Mouse (Mus musculus) erythroid progenitor cell, adult 5-6 weeks (primary cell): Measurements from ENCODE around the gene 2310034G01Rik. TPM values are rescaled to one million over a fixed set of nuclear protein-coding genes. Genes with fewer than 3 reads are reported as not detected.

Source experiments
- ATAC-seq: replicated peaks from 2 replicates; pipeline ENCODE4 v1.8.0; 2016; ENCODE audit warnings: moderate number of reproducible peaks, mild to moderate bottlenecking, moderate TSS enrichment, inconsistent platforms; ENCODE audit not compliant: poor library complexity, low FRiP score, severe bottlenecking
- total RNA-seq, 2 experiments: library from RNA; stranded (forward) in 1 of 2; stranded (reverse) in 1 of 2; fragments of 150-400 nt in 1 of 2; fragments of 186-747, 209-891 nt in 1 of 2; gene quantifications; 2 replicates each; pipeline versions ENCODE4 v1.2.3 to v1.2.4; 2015 to 2017; ENCODE audit warnings: low replicate concordance in 2 of 2

2310034G01Rik gene
- total RNA-seq (2015; ENCODE audit: low replicate concordance) (not detected in 2 replicates), total RNA-seq (2017; ENCODE audit: low replicate concordance) (not detected in 2 replicates)

DNA sequence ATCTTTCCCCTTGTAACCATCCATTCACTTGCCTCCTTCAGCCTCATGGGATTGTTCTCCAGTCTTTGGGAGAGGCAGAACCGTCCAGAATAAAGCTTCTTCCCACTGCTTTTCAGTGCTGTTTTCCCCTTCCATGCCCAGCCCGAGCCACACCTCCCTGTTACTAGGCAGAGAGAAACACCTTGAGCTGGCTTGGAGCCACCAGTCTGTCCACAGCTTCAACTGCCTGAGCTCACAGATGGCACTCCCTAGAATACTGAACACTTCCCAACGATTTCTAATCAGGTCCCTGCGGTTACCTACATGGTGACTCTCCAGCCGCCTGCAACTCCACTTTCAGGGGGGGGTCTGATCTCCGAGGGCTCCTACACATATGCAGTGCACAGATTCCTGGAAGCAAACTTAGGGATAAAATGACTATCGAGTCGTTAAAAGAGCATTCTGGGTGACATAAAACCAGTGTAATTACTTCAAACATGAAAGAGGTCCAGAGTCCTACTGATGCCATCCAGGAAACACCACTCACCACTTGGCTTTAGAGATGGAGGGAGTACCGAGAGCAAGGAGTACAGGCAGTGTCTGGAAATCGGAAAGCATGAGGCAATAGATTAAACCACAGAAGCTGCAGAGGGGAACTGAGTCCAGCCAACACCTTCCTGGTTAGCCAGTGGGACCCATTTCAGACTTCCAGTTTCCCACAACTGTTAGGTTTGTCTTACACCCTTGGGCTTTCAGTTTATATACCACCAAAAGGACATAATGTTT lies at the start of gene 2310034G01Rik:
TSS of gene 2310034G01Rik (minus strand) at position 135 of the 765 bp plus-strand sequence.
- no peak for ATAC-seq

GRCm38 (mm10) chr19:46399886-46400285 lies 49.8 kb upstream of the 2310034G01Rik start:
- ATAC-seq = no peak

DNA sequence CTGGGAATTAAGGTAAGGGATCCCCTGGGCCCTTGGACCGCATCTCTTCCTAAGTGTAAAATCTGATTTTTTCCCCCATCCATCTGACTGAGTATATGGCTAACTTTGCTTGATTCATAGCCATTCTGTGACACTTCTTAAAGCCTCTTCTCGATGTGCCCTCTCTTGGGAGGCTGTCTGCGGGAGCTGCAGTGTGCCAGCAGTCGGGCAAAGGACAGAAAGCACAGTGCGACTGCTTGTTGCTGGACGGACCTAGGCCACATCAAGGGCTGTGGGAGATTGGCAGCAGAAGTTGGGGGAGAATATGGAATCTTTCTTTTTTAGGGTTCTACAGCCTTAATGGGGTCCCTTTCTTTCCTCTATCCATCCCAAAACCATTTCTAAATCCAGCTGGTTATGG lies 49.3 kb upstream of the 2310034G01Rik start:
- no peak for ATAC-seq

DNA sequence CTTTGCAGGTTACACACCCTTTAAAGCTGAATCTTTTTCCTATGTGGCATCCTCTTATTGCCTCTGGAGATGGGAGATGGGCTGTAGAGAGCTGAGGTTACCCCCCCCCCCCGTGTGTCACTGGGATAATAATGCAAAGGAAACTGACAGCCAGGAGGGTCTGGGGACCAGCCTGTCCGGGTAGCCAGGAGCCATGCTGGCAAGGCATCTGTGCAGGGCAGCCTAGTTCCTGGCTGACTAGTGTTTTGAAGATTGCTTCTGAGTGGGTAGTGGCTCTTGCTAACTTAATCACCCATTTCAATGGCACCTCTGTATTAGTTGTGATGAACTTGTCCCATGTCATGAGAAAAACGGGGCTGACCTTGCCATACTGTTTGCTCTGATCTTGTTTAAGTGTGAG lies 48.3 kb upstream of the 2310034G01Rik start:
- ATAC-seq = no peak

DNA sequence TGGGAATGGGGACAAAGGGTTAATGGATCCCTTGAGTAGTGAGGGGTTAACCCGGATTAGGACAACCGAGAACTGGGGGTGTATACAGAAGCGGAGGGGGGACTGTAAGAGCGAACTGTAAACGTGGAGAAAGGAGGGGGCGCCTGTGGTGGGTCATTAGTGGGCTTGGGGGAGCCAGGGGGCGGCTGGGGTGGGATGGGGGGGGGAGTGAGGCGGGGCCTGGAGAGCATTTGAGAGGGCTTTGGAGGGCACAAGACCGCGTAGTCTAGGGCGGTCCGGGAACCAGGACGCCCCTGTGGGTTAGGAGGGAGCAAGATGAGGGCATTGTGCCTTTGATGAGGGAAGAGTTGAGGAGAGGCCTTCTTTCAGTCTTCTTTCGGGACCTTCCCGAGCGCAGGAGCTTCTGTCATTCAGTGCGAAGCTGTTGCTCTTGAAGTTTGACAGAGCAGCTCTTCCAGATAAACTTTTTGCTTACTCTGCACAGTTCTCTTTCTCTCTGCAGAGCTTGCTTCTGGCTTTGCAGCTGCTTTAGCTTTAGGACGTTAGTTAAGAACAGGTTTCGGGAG lies 47.4 kb upstream of the 2310034G01Rik start:
- ATAC-seq = no peak

DNA sequence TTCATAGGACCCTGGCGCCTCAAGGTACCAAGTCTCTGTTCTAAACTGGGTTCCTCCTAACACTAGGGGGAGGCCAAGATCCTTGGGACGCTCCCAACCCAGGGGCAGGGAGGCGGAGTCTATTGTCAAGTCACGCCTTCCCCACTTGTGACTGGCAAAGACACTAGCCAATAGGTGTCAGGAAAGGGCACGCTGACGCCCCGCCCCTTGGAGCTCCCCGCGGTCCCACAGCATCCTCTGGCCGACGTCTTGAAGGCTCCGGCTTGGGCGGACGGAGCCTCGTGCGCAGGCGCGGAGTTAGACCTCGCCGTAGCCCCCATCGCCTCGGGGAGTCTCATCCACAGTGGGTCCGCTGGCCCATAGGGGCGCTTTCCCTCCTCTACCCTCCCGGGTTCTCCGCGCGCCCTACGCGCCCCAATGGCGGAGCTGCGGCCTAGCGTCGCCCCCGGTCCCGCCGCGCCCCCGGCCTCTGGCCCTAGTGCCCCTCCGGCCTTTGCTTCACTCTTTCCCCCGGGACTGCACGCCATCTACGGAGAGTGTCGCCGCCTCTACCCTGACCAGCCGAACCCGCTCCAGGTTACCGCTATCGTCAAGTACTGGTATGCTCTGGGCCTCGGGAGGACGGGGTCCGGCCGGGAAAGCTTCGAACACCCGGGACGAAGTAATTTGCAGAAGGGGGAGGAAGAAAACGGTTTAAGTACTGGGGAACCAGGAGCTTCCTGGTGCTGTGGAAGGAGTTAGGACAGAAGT lies 46.8 kb upstream of the 2310034G01Rik start, which contains the start of gene Sufu:
TSS of gene Sufu (plus strand) at position 211 of the 750 bp plus-strand sequence.
- ATAC-seq = peak; percentile 81

DNA sequence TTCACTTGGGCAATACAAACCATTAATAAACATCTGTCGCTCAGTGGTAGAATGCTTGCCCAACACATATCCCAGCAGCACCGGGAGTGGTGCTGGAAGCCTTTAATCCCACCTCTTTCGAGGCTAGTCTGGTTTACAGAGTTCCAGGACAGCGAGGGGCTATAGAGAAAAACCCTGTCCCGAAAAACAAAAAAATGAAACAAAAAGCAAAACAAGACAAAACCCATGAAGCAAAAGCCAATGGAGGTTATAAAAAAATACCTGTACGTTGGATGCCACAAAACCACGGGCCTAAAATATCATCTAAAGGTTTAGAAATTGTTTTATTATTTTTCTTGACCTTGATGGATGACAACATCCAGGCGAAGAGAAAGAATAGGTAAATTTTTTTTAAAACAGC lies 46.0 kb upstream of the 2310034G01Rik start:
- no peak for ATAC-seq

DNA sequence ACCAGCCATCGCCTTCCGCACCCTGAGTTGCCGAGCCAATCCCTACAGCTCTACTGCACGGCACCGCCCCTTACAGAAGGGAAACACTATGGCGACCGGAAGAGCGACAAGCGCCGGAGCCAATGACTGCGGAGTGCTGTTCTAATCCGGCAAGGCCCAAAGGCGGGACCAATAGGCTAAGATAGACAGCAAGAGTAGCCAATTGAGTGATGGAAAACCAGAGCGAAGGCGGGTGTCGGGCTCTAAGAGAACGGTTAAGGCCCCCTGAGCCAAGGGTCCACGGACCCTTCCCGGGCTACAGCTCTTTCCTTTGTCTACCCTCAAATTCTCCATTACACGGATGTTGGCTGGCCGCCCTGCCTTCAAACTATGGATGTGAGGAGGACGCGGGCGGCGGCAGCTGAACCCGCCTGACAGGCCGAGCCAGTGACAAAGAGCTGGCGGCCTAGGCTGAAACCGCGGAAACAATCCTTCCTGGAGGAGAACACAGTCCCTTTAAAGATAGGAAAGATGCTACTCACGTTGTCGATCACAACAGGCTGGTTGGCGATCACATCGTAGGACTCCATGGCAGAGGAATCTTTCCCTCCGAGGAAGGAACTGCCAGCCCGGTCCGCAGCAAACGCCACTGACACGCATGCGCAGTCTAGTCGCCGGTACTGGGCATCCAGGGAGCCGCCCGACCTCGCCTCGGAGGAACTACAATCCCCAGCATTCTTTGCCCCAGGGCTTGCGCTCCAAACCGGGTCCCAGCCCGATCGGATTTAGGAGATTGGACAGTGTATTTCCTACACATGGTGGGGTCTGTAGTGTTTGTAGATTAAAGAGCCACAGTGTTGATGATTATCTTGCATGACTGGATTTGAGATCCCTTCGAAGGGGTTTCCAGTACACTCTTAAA lies 45.3 kb upstream of the 2310034G01Rik start, which contains the start of gene Actr1a:
TSS of gene Actr1a (minus strand) at position 640 of the 901 bp plus-strand sequence.
- ATAC-seq = peak; percentile 80

- ATAC-seq = no peak
Observed at GRCm38 (mm10) chr19:46394712-46395108, 44.6 kb upstream of the 2310034G01Rik start.

DNA sequence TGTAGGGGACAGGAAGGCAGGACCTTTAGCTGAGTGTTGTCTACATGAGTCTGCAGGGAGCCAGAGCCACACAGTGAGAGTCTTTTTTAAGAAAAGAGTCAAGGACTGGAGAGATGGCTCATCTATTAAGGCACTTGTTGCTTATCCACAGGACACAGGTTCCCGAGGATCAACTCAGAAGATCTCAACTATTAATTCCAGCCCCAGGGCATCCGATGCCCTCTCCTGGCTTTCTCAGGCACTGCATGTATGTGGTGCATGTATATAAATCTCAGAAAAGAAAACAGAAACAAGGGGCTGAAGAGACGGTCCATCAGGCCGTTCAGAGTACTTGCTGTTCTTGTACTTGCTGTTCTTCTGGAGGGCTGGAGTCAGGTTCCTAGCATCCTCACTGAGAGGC lies 41.9 kb upstream of the 2310034G01Rik start:
- no peak for ATAC-seq

GRCm38 (mm10) chr19:46389872-46390271 lies 39.8 kb upstream of the 2310034G01Rik start:
- ATAC-seq = no peak

DNA sequence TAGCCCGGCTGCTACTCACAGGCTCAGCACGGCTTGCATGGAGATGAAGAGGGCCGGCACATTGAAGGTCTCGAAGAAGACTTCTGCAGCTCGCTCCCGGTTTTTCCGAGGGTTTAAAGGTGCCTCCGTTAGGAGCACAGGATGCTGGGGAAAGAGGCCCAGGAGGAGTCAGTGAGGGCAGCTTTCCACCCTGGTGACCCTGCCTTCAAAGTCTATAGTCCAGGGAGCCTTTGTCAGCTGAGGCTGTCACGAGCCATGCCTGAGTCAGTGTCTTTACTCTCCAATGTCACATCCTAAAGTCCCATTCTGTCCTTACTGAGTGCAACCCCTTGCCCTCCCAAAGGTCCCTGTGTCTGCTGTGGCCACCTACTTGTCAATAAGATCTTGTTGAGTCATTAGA lies 32.2 kb upstream of the 2310034G01Rik start:
- ATAC-seq = no peak

DNA sequence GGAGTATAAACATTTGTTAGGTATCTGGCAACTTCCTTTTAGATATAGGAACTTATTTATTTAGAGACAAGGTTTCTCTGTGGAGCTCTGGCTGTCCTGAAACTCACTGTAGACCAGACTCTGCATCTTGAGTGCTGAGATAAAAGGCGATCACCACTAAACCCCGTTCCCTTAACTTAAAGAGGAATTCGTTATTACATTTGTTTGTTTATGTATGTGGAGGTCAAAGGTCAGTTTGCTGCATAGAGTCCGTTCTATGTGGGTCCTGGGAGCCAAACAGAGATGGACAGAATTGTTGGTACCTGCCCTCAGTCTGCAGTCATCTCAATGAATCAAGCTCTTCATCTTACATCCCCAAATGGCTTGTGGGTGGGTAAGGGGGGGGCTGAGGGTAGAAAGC lies 25.8 kb upstream of the 2310034G01Rik start:
- ATAC-seq = no peak

DNA sequence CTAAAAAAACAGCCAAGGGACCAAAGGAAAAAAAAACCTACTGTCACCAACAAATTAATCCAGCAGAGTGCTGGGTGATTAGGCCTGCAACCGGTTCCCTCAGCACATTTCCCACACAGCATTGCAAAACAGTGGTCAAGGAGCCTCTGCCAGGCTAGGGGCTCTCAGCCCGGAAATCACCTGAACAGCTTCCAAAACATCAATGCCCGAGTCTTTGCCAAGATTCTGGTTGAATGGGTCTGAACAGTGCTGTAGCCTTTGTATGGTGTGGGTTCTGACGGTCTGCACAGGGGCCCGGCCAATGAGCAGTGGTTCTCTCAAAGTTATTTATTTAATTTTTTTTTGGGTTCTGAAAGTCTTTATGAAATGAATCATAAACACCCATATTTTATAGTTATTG lies 25.4 kb upstream of the 2310034G01Rik start:
- ATAC-seq = no peak

DNA sequence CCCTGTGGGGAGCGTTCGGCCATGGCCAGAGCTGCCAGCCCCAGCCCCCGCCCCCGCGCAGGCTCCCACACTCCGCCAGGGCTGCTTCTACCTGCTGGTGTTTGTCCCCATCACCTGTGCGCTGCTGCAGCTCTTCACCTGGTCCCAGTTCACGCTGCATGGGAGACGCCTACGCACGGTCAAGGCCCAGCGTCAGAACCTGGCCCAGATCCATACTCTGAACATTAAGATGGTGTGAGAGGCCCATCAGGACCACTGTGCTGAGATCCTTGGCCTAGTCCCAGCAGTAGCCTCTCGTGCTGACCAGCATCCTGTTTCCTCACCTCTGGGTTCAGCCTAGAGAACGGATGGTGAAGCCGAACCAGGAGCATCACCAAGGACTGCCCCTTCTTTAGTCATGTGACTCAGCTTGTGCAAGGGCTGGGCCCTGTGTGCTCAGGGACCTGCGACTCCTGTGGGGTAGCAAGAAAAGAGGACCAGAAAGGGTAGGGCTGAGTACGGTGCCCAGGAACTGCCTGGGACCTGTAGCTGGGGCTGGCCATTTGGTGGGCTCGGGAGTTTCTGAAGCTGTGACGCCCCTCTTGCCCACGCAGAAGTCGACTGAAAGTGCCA lies 24.5 kb upstream of the 2310034G01Rik start:
- no peak for ATAC-seq

DNA sequence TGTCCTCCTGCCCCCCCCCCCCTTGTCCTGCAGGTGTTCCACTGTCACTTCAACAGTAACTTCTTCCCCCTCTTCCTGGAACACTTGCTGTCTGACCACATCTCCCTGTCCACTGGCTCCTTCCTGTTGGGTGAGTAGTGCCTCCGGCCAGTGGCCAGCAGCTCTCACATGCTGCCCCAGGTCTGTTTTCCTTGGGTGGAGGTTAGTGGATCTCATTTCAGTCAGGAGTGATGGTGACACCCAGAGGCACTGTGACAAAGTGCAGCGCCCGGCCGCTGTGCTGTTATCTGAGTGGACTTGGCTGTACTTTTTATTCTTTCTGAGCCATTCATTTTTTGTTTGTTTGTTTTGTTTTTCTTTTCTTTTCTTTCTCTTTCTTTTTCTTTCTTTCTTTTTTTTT lies 19.1 kb upstream of the 2310034G01Rik start:
- no peak for ATAC-seq

- no peak for ATAC-seq
Observed at GRCm38 (mm10) chr19:46367798-46368590, 17.9 kb upstream of the 2310034G01Rik start.

DNA sequence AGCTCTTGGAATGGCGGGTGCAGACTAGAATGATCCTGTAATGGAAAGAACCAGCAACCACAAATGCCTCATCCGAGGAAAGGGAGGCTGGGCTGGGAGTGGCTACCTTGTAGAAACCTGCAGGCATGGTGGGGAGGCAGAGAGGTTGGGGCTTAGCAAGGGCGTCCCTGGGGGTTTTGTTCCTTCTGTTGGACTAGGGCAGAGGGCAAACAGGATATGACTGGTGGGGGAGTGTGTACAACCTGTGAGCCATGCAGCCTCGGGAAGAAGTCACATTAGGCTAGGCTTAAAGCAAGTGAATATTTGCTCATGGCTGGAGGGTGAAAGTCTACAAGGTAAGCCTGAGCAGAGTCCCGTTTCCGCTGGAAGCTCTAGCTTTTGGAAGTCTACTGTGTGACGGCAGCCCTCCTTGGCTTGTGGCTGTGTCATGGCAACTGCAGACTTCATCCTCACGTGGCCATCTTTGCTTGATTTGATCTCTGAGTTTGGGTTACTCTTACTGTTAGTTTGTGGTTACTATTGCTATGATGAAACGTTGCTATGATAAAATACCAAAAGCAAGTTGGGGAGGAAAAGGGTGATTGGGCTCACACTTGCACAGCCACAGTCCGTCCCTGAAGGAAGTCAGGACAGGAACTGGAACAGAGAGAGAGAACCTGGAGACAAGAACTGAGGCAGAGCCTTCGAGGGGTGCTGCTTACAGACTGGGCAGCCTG lies 13.3 kb upstream of the 2310034G01Rik start:
- no peak for ATAC-seq
